Mouse (Mus musculus) megakaryocyte-erythroid progenitor cell, adult 5-6 weeks (primary cell): ENCODE data around the gene Flrt1. TPM values are rescaled to one million over a fixed set of nuclear protein-coding genes. Genes with fewer than 3 reads are reported as not detected.
"Not testable (repeated sequence)": the region's sequence is repeated elsewhere in the genome, so short reads cannot be mapped to it uniquely, and the experiment has no call there.

Experiments used
- ATAC-seq: replicated peaks from 2 replicates; pipeline ENCODE4 v1.8.0; 2016; ENCODE audit warnings: mild to moderate bottlenecking, inconsistent platforms; ENCODE audit not compliant: severe bottlenecking, poor library complexity, low FRiP score, low TSS enrichment
- total RNA-seq, 2 experiments: library from RNA; stranded (forward) in 1 of 2; stranded (reverse) in 1 of 2; fragments of 200-1000, 215-1000 nt in 1 of 2; fragments of >200 nt in 1 of 2; fragmentation: Nextera tagmentation in 1 of 2; gene quantifications; 2 replicates each; pipeline ENCODE4 v1.2.3; 2014 to 2017

The Flrt1 gene
- total RNA-seq, 2 experiments from 2014 or later = not detected

GRCm38 (mm10) chr19:7054772-7055171 is 50.8 kb downstream of the Flrt1 start:
- no peak for ATAC-seq

- ATAC-seq = not testable (repeated sequence)
Measured at GRCm38 (mm10) chr19:7053382-7053781, 52.1 kb downstream of the Flrt1 start.

GRCm38 (mm10) chr19:7044706-7045105 is 60.8 kb downstream of the Flrt1 start:
- no peak for ATAC-seq

DNA sequence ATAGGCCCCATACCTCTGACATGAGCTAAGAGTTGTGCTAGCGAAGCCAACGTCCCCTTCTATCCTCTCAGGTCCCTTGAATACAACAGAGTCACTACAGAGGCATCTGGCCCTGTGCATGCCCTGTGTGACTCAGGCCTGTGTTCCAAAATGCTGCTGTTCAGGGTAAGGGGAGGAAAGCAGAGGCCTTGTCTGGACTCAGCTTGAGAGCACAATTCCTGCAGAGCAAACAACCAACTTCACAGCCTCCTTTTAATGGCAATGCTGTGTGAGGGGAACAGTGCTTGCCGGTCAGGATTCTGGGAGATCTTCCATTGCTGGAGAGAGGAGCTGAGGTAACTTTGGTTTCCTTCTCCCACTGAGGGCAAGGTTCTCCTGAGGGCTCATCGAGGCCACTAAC is 61.2 kb downstream of the Flrt1 start:
- ATAC-seq = no peak

Other genes starting within 250 kb of the Flrt1 start
- gene Ccdc88b, start 247.5 kb downstream of the Flrt1 start, total RNA-seq (2014; fragmentation: Nextera tagmentation) = 10.1 and 17.8 TPM in 2 replicates
- gene Ccdc88b, start 247.5 kb downstream of the Flrt1 start, total RNA-seq (2017) = 14.9 and 17.8 TPM in 2 replicates
- gene Trmt112, start 196.0 kb downstream of the Flrt1 start, total RNA-seq (2014; fragmentation: Nextera tagmentation) = 185 and 221 TPM in 2 replicates
- 235 and 364 TPM in 2 replicates for gene Trmt112, start 196.0 kb downstream of the Flrt1 start, total RNA-seq (2017)
- 76.5 and 87.1 TPM in 2 replicates for gene Prdx5, start 195.6 kb downstream of the Flrt1 start, total RNA-seq (2014; fragmentation: Nextera tagmentation)
- 101 and 126 TPM in 2 replicates for gene Prdx5, start 195.6 kb downstream of the Flrt1 start, total RNA-seq (2017)
- 14.1 and 18.9 TPM in 2 replicates for gene Esrra, start 183.9 kb downstream of the Flrt1 start, total RNA-seq (2014; fragmentation: Nextera tagmentation)
- 10.8 and 18.4 TPM in 2 replicates for gene Esrra, start 183.9 kb downstream of the Flrt1 start, total RNA-seq (2017)
- not detected in 2 replicates for gene Catsperz, start 180.3 kb downstream of the Flrt1 start, total RNA-seq (2014; fragmentation: Nextera tagmentation)
- gene Catsperz, start 180.3 kb downstream of the Flrt1 start, total RNA-seq (2017) = not detected in 2 replicates
- gene Kcnk4, start 171.2 kb downstream of the Flrt1 start, total RNA-seq (2014; fragmentation: Nextera tagmentation) = not detected in 2 replicates
- not detected in 2 replicates for gene Kcnk4, start 171.2 kb downstream of the Flrt1 start, total RNA-seq (2017)
- 17.5 and 20.6 TPM in 2 replicates for gene Bad, start 163.9 kb downstream of the Flrt1 start, total RNA-seq (2014; fragmentation: Nextera tagmentation)
- gene Bad, start 163.9 kb downstream of the Flrt1 start, total RNA-seq (2017) = 29.0 and 39.2 TPM in 2 replicates
- 8.0 and 16.1 TPM in 2 replicates for gene Gpr137, start 163.2 kb downstream of the Flrt1 start, total RNA-seq (2014; fragmentation: Nextera tagmentation)
- 7.0 and 15.7 TPM in 2 replicates for gene Gpr137, start 163.2 kb downstream of the Flrt1 start, total RNA-seq (2017)
- 316 and 412 TPM in 2 replicates for gene Ppp1r14b, start 130.8 kb downstream of the Flrt1 start, total RNA-seq (2014; fragmentation: Nextera tagmentation)
- gene Ppp1r14b, start 130.8 kb downstream of the Flrt1 start, total RNA-seq (2017) = 174 and 192 TPM in 2 replicates
- 12.1 and 18.6 TPM in 2 replicates for gene Plcb3, start 129.3 kb downstream of the Flrt1 start, total RNA-seq (2014; fragmentation: Nextera tagmentation)
- gene Plcb3, start 129.3 kb downstream of the Flrt1 start, total RNA-seq (2017) = 4.3 and 4.8 TPM in 2 replicates
- 63.5 and 120 TPM in 2 replicates for gene Fkbp2, start 125.2 kb downstream of the Flrt1 start, total RNA-seq (2014; fragmentation: Nextera tagmentation)
- gene Fkbp2, start 125.2 kb downstream of the Flrt1 start, total RNA-seq (2017) = 72.8 and 85.4 TPM in 2 replicates
- gene Vegfb, start 118.1 kb downstream of the Flrt1 start, total RNA-seq (2014; fragmentation: Nextera tagmentation) = 56.3 and 71.4 TPM in 2 replicates
- gene Vegfb, start 118.1 kb downstream of the Flrt1 start, total RNA-seq (2017) = 13.2 and 16.9 TPM in 2 replicates
- gene Dnajc4, start 113.2 kb downstream of the Flrt1 start, total RNA-seq (2014; fragmentation: Nextera tagmentation) = 15.0 and 17.0 TPM in 2 replicates
- 8.5 and 11.5 TPM in 2 replicates for gene Dnajc4, start 113.2 kb downstream of the Flrt1 start, total RNA-seq (2017)
- 11.1 TPM in 2 replicates for gene Nudt22, start 109.6 kb downstream of the Flrt1 start, total RNA-seq (2014; fragmentation: Nextera tagmentation)
- gene Nudt22, start 109.6 kb downstream of the Flrt1 start, total RNA-seq (2017) = 5.4 and 6.5 TPM in 2 replicates
- 0.57 and 1.9 TPM in 2 replicates for gene Trpt1, start 109.6 kb downstream of the Flrt1 start, total RNA-seq (2014; fragmentation: Nextera tagmentation)
- 3.4 TPM in 1 of 2 replicates, not detected in the other for gene Trpt1, start 109.6 kb downstream of the Flrt1 start, total RNA-seq (2017)
- gene Fermt3, start 86.3 kb downstream of the Flrt1 start, total RNA-seq (2014; fragmentation: Nextera tagmentation) = 151 and 153 TPM in 2 replicates
- gene Fermt3, start 86.3 kb downstream of the Flrt1 start, total RNA-seq (2017) = 220 and 247 TPM in 2 replicates
- 183 and 212 TPM in 2 replicates for gene Stip1, start 65.8 kb downstream of the Flrt1 start, total RNA-seq (2014; fragmentation: Nextera tagmentation)
- 309 and 310 TPM in 2 replicates for gene Stip1, start 65.8 kb downstream of the Flrt1 start, total RNA-seq (2017)
- 19.1 and 25.9 TPM in 2 replicates for gene Macrod1, start 48.9 kb downstream of the Flrt1 start, total RNA-seq (2014; fragmentation: Nextera tagmentation)
- 6.1 and 10.3 TPM in 2 replicates for gene Macrod1, start 48.9 kb downstream of the Flrt1 start, total RNA-seq (2017)
- gene Otub1, start 100.6 kb upstream of the Flrt1 start, total RNA-seq (2014; fragmentation: Nextera tagmentation) = 51.9 and 60.3 TPM in 2 replicates
- gene Otub1, start 100.6 kb upstream of the Flrt1 start, total RNA-seq (2017) = 59.8 and 81.4 TPM in 2 replicates
- gene Cox8a, start 111.9 kb upstream of the Flrt1 start, total RNA-seq (2014; fragmentation: Nextera tagmentation) = 777 and 822 TPM in 2 replicates
- gene Cox8a, start 111.9 kb upstream of the Flrt1 start, total RNA-seq (2017) = 576 and 680 TPM in 2 replicates
- 66.8 and 78.6 TPM in 2 replicates for gene Naa40, start 135.5 kb upstream of the Flrt1 start, total RNA-seq (2014; fragmentation: Nextera tagmentation)
- gene Naa40, start 135.5 kb upstream of the Flrt1 start, total RNA-seq (2017) = 45.4 and 49.0 TPM in 2 replicates
- gene Rcor2, start 161.6 kb upstream of the Flrt1 start, total RNA-seq (2014; fragmentation: Nextera tagmentation) = 5.0 and 5.4 TPM in 2 replicates
- 4.0 and 19.5 TPM in 2 replicates for gene Rcor2, start 161.6 kb upstream of the Flrt1 start, total RNA-seq (2017)
- gene Mark2, start 236.1 kb upstream of the Flrt1 start, total RNA-seq (2014; fragmentation: Nextera tagmentation) = 57.1 and 106 TPM in 2 replicates
- 14.6 and 28.7 TPM in 2 replicates for gene Mark2, start 236.1 kb upstream of the Flrt1 start, total RNA-seq (2017)